Mouse (Mus musculus) cerebellum, postnatal 25 days (tissue): ENCODE measurements at regions not wholly inside any gene's neighbourhood (a gene's known extent, or its start where the extent isn't known, plus 50 kb on each side); places are given as distances from the start of the nearest gene placed in this dataset.

Experiments
- DNase-seq, 2 experiments: peaks; one replicate each; pipeline ENCODE4 v3.0.0; 2021; ENCODE audit warnings: mixed read lengths in 2 of 2

- no peak for DNase-seq
These were observed 248.2 kb upstream of the Htr2a start for GRCm38 (mm10) chr14:74392419-74392818.

- DNase-seq = no peak
These were observed 243.4 kb upstream of the Htr2a start for GRCm38 (mm10) chr14:74397202-74397601.

DNA sequence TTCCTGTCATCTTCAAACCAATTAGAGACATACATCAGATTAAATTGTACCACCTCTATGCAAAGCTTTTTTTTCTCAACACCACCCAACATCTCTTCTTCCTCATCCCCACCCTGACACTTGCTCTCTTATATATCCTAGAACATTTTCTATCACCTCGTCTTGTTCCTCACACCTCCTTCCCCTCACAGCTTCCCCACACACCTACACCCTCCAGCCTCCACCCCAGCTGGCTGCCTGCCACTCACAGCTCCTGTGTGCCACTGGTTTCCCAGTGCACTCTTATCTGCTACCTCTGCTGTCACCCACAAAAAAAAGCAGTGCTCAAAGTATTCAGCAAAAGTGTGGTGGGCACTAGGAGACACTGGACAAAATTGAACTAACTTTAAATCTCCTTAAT, 231.2 kb upstream of the Htr2a start:
- DNase-seq = no peak

DNA sequence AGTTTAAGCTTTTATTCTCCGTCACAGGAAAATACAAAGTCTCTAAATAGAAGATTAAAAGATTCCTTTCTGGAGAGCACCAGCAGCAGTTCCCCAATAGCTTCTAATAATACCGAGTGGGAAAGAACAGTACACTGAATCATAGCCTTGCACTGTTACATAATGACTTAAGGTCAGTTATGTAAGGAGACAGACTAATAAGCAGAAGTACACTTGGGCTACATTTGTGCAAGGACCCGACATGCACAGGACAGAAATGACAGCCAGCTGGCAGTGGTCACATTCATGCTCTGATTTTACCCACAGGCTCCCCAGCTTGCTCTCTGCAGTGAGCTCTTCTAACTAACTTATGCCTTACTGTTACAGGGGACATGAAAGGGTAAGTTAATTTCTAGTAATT, 212.4 kb upstream of the Htr2a start:
- DNase-seq = peak in 1 of 2 experiments; percentile 5

GRCm38 (mm10) chr14:74464027-74464682, 176.5 kb upstream of the Htr2a start:
- DNase-seq = no peak

- DNase-seq = no peak
These were observed 145.1 kb upstream of the Htr2a start for GRCm38 (mm10) chr14:74495504-74495903.

DNA sequence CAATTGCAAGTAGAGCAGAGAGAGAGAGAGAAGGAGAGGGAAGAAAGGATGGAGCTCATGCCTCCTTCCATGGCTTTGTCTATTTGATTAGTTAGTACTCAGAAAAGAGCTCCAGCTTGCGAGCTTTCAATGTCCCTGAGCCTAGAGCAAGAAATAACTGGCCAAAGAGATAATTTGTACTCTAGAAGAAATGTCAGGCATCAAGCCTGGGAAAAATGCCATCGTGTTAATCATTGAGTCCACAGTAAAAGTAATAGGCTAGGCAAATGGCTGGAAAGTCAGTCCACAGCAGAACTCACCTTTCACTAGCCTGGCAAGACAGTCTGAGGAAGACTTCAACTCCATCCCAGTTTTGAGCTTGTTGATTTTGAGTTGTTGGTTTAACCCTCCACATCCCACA, 129.1 kb upstream of the Htr2a start:
- no peak for DNase-seq

DNA sequence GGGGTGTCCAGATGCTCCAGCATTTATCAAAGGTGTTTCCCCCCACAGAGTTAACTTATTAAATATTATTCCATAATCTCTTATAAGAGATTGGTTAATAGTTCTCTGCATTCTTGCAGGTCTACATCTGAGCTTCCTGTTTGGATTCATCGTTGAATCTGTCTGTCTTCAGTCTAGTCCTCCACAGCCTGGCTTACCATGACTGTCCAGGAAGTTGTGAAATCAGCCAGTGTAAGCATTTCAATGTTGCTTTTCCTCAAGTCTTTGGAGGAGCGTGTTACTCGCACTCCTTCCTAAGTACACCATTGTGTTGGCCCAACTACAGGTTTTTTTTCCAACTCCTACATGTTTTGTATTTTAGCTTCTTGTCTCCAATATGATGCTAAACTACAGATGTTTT, 124.2 kb upstream of the Htr2a start:
- DNase-seq = no peak

DNA sequence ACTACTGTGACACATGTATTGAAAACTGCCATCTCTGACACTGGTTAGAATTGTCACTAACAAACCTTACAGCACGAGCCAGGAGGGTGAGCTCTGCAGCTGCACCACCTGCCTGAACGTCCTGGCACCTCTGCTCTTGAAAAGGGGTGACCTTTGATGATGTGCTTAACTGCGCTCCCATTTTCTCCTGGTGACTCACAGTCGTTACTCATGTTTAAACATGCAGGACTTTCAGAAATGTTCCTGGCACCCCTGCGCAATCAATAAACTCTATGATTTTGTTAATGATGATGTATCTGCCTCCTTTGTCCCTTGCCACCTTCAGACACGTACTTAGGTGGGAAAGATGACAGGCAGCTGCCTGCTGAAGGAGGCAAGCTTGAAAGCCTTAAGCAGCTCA, 121.1 kb upstream of the Htr2a start:
- no peak for DNase-seq

GRCm38 (mm10) chr14:74521669-74522068, 119.0 kb upstream of the Htr2a start:
- no peak for DNase-seq

DNA sequence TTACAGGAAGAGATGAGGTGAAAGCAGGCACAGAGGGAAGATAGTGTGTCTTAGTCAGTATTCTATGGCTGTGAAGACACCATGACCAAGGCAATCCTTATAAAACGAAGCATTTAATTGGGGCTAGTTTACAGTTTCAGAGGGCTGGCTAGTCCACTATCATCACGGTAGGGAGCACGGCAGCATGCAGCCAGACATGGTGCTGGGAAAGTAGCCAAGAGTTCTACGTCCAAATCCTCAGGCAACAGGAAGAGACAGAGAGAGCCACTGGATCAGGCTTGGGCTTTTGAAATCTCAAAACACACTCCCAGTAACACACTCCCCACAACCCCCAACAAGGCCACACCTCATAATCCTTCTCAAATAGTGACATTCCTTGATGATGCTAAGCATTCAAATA, 113.4 kb upstream of the Htr2a start:
- DNase-seq = peak; percentile 8 to 9

GRCm38 (mm10) chr14:74529368-74529951, 111.2 kb upstream of the Htr2a start:
- DNase-seq = peak; percentile 20 to 39

- no peak for DNase-seq
These were observed 102.5 kb upstream of the Htr2a start for GRCm38 (mm10) chr14:74538187-74538586.

DNA sequence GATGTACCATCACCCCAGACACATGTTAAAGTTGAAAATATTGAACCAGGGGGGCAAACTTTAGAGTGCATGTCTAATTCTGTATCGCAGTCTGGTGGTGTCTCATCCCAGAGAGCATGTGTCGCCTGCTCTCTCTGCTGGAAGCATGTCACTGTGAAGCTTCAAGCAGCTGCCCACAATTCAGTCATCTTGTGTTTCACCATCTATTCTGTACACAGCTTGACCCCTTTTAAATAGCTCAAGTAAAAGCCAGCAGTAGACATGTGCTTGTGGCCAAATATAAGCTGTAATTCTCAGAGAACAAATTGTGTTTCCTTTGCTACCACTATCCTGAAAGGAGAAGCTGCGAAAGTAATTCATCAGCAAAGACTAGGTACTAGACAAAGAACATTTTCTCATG, 96.6 kb upstream of the Htr2a start:
- no peak for DNase-seq

GRCm38 (mm10) chr14:74551091-74551490, 89.5 kb upstream of the Htr2a start:
- no peak for DNase-seq

GRCm38 (mm10) chr14:74553636-74554035, 87.0 kb upstream of the Htr2a start:
- no peak for DNase-seq

- no peak for DNase-seq
These were observed 82.3 kb upstream of the Htr2a start for GRCm38 (mm10) chr14:74558359-74558758.
